Mouse (Mus musculus) CH12.LX (cell line): ENCODE measurements at regions not wholly inside any gene's neighbourhood (a gene's known extent, or its start where the extent isn't known, plus 50 kb on each side); places are given as distances from the start of the nearest gene placed in this dataset.

ENCODE experiments used
- DNase-seq: peaks from one replicate; pipeline ENCODE4 v3.0.0-alpha.2; 2013; ENCODE audit errors: extremely low read depth
- H3K27ac ChIP-seq: 2 replicates; pipeline ENCODE4 v1.5.1; 2012; ENCODE audit warnings: low read depth, mild to moderate bottlenecking, control low read depth, moderate library complexity; ENCODE audit not compliant: insufficient read depth
- H3K27me3 ChIP-seq: replicated peaks from 2 replicates; pipeline ENCODE3; 2012; ENCODE audit warnings: inconsistent platforms
- H3K36me3 ChIP-seq, 2 experiments: replicated peaks in 1 of 2; 2 replicates each; pipeline versions ENCODE3 to v1.6.1; 2012; ENCODE audit warnings: inconsistent platforms in 1 of 2, low read length in 1 of 2, mild to moderate bottlenecking in 1 of 2, mixed read lengths in 1 of 2, moderate library complexity in 1 of 2; ENCODE audit not compliant: control insufficient read depth in 1 of 2, insufficient read depth in 1 of 2
- H3K4me1 ChIP-seq, 2 experiments: 2 replicates each; pipeline ENCODE4 v1.6.1; 2012; ENCODE audit warnings: inconsistent platforms in 1 of 2, moderate library complexity in 1 of 2; ENCODE audit not compliant: insufficient read depth in 2 of 2, control insufficient read depth in 1 of 2
- H3K4me2 ChIP-seq: 2 replicates; pipeline ENCODE4 v1.6.1; 2012; ENCODE audit warnings: low read depth, mild to moderate bottlenecking, control low read depth; ENCODE audit not compliant: poor library complexity, insufficient read depth, severe bottlenecking
- H3K4me3 ChIP-seq, 3 experiments: fragments of 150-350 bp in 1 of 3; sonication (generic) in 1 of 3; replicated peaks in 1 of 3; 2 replicates each; pipeline versions ENCODE3 to v1.5.1; 2011 to 2012; ENCODE audit warnings: low read depth in 2 of 3, low read length in 2 of 3, mild to moderate bottlenecking in 2 of 3, moderate library complexity in 2 of 3, control low read depth in 1 of 3, improper control_type of control experiment in 1 of 3, inconsistent platforms in 1 of 3, mixed read lengths in 1 of 3; ENCODE audit not compliant: poor library complexity in 1 of 3
- H3K79me2 ChIP-seq: replicated peaks from 2 replicates; pipeline ENCODE4 v1.6.1; 2012; ENCODE audit warnings: mild to moderate bottlenecking, moderate library complexity; ENCODE audit not compliant: control insufficient read depth, poor library complexity, insufficient read depth, severe bottlenecking; ENCODE audit errors: extremely low read depth
- H3K9ac ChIP-seq: 2 replicates; pipeline ENCODE4 v1.6.1; 2012; ENCODE audit warnings: low read depth, mild to moderate bottlenecking, control low read depth, moderate library complexity; ENCODE audit not compliant: insufficient read depth
- H3K9me3 ChIP-seq: replicated peaks from 2 replicates; pipeline ENCODE3; 2012; ENCODE audit warnings: low read length, inconsistent platforms, mixed read lengths
- BHLHE40 ChIP-seq: IDR thresholded peaks from 2 replicates; pipeline ENCODE4 v1.6.1; 2011; ENCODE audit warnings: mild to moderate bottlenecking, low read depth, low read length, improper control_type of control experiment
- CHD2 ChIP-seq: IDR thresholded peaks from 2 replicates; pipeline ENCODE4 v1.6.1; 2011; ENCODE audit warnings: low read length, improper control_type of control experiment
- EP300 ChIP-seq: IDR thresholded peaks from 2 replicates; pipeline ENCODE4 v1.6.1; 2011; ENCODE audit warnings: low read length, improper control_type of control experiment
- IRF4 ChIP-seq: IDR thresholded peaks from 2 replicates; pipeline ENCODE4 v1.6.1; 2014; ENCODE audit warnings: low read depth, mild to moderate bottlenecking, inconsistent platforms, low read length, improper control_type of control experiment
- JUN ChIP-seq: IDR thresholded peaks from 2 replicates; pipeline ENCODE4 v1.6.1; 2011; ENCODE audit warnings: low read depth, mild to moderate bottlenecking, low read length, improper control_type of control experiment, moderate library complexity; ENCODE audit not compliant: insufficient read depth
- JUND ChIP-seq: conservative IDR thresholded peaks from 2 replicates; pipeline ENCODE4 v1.6.1; 2011; ENCODE audit warnings: low read depth, low read length, improper control_type of control experiment
- KAT2A ChIP-seq: IDR thresholded peaks from 2 replicates; pipeline ENCODE4 v1.6.1; 2012; ENCODE audit warnings: low read length, improper control_type of control experiment, inconsistent platforms; ENCODE audit not compliant: insufficient replicate concordance
- MAFK ChIP-seq: IDR thresholded peaks from 2 replicates; pipeline ENCODE4 v1.6.1; 2011; ENCODE audit warnings: low read length, improper control_type of control experiment; ENCODE audit not compliant: insufficient replicate concordance
- MAX ChIP-seq: IDR thresholded peaks from 2 replicates; pipeline ENCODE4 v1.6.1; 2011; ENCODE audit warnings: low read length, improper control_type of control experiment
- MAZ ChIP-seq: IDR thresholded peaks from 2 replicates; pipeline ENCODE4 v1.6.1; 2012; ENCODE audit warnings: low read depth, mild to moderate bottlenecking, inconsistent platforms, low read length, improper control_type of control experiment, moderate library complexity
- MXI1 ChIP-seq: IDR thresholded peaks from 2 replicates; pipeline ENCODE4 v1.6.1; 2011; ENCODE audit warnings: mild to moderate bottlenecking, low read depth, low read length, improper control_type of control experiment
- NRF1 ChIP-seq: IDR thresholded peaks from 2 replicates; pipeline ENCODE4 v1.6.1; 2014; ENCODE audit warnings: low read depth, mild to moderate bottlenecking, inconsistent platforms, low read length, improper control_type of control experiment, moderate library complexity
- PAX5 ChIP-seq: IDR thresholded peaks from 2 replicates; pipeline ENCODE4 v1.6.1; 2012; ENCODE audit warnings: low read length, inconsistent platforms, mixed read lengths
- POLR2A ChIP-seq: IDR thresholded peaks from 2 replicates; pipeline ENCODE4 v1.6.1; 2011; ENCODE audit warnings: low read depth, mild to moderate bottlenecking, improper control_type of control experiment, low read length
- POLR2AphosphoS2 ChIP-seq: IDR thresholded peaks from 2 replicates; pipeline ENCODE4 v1.6.1; 2011; ENCODE audit warnings: low read depth, low read length, improper control_type of control experiment
- RCOR1 ChIP-seq: conservative IDR thresholded peaks from 2 replicates; pipeline ENCODE4 v1.6.1; 2012; ENCODE audit warnings: low read depth, mild to moderate bottlenecking, inconsistent platforms, low read length, improper control_type of control experiment
- SIN3A ChIP-seq: IDR thresholded peaks from 2 replicates; pipeline ENCODE4 v1.6.1; 2012; ENCODE audit warnings: low read length, improper control_type of control experiment, inconsistent platforms
- SMC3 ChIP-seq: IDR thresholded peaks from 2 replicates; pipeline ENCODE4 v1.6.1; 2011; ENCODE audit warnings: low read depth, low read length, improper control_type of control experiment
- TCF12 ChIP-seq: IDR thresholded peaks from 2 replicates; pipeline ENCODE4 v1.6.1; 2014; ENCODE audit warnings: low read depth, mild to moderate bottlenecking, inconsistent platforms, low read length, improper control_type of control experiment
- ZC3H11A ChIP-seq: IDR thresholded peaks from 2 replicates; pipeline ENCODE4 v1.6.1; 2012; ENCODE audit warnings: low read depth, mild to moderate bottlenecking, inconsistent platforms, low read length, improper control_type of control experiment
- ZNF384 ChIP-seq: IDR thresholded peaks from 2 replicates; pipeline ENCODE4 v1.6.1; 2012; ENCODE audit warnings: low read depth, low read length, improper control_type of control experiment, inconsistent platforms
- dilution Hi-C: fragments of 300-500 bp; cut with MboI; formaldehyde crosslinking; loops from 2 replicates; pipeline ENCODE4 v1.14.3; 2020; ENCODE audit warnings: low sequenced_read_pairs; ENCODE audit not compliant: extremely low pct_unique_long_range_greater_than_20kb, extremely low pct_ligation_motif_present
- in situ Hi-C: fragments of 300-500 bp; cut with MboI; formaldehyde crosslinking; loops from 3 replicates; pipeline ENCODE4 v1.14.3; 2019; ENCODE audit warnings: low sequenced_read_pairs, low pct_ligation_motif_present, low pct_unique_long_range_greater_than_20kb, mixed read lengths

DNA sequence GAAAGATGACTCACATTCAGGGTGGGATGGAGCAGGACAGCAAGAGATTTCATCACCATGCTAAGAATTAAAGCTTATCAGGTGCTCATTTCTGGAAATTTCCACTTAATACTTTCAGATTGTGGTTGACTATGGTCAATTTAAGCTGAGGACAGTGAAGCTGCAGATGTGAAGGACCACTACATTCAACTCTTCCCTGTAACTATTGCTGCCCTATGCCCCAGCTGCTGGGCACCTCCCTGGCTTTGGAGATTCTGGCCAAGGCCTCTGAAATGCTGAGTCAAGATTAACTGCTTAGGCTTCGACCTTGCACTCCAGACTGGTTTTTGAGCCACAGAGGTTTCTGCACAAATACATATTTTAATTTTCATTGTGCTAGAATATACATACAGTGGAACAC lies 140.4 kb upstream of the Grik3 start:
- TF ChIP-seq RCOR1, result no peak
- TF ChIP-seq MAFK, result no peak
- TF ChIP-seq POLR2A, result no peak
- TF ChIP-seq, all 38 proteins: peak for 0
- Histone ChIP-seq H3K27ac (no peak overlapping the region), H3K4me2 (no peak overlapping the region), H3K4me3 (no peak overlapping the region), H3K79me2 (no peaks in the 10 kb centered on the region), H3K4me1 (peaks cover 0 to 17% of the 10 kb centered on the region in 2 experiments; a peak in 2 of 4 replicates), H3K27me3 (peaks cover 67% of the 10 kb centered on the region), H3K9ac (no peak overlapping the region), H3K36me3 (no peaks in the 10 kb centered on the region), H3K9me3 (peaks cover 6% of the 10 kb centered on the region)
- in situ Hi-C loops (no loop called here), dilution Hi-C loops (no loop called here)
- DNase-seq, result no peak

DNA sequence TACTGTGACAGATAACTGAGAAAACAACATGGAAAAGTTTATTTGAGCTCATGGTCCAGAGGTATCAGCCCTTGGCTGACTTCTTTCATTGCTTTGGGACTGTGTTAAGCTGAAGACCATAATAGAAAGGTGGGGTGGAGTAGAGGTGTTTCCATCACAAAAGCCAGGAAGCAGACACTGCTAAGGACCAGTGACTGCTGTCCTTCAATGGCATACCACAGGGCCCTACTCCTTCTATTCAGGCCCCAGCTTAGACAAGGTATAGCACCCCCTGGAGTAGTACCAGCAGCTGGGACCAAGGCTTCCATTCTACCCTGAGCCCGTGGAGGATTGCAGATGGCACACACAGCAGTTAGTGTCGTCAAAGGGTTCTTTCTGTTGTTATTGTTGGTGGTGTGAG lies 151.4 kb upstream of the Grik3 start:
- no peaks in the 10 kb centered on the region for H3K79me2 ChIP-seq
- H3K27me3 ChIP-seq, result peaks cover 68% of the 10 kb centered on the region
- dilution Hi-C loops, result no loop called here
- H3K4me3 ChIP-seq, result no peak overlapping the region
- H3K4me2 ChIP-seq, result no peak overlapping the region
- no peak overlapping the region for H3K9ac ChIP-seq
- peaks cover 5% of the 10 kb centered on the region for H3K9me3 ChIP-seq
- TF ChIP-seq MAX, result no peak
- no peak for TF ChIP-seq KAT2A
- no peak for TF ChIP-seq IRF4
- TF ChIP-seq SMC3, result no peak
- TF ChIP-seq POLR2AphosphoS2, result no peak
- no peak for TF ChIP-seq JUND
- TF ChIP-seq BHLHE40, result no peak
- no peak for TF ChIP-seq MXI1
- TF ChIP-seq ZC3H11A, result no peak
- no peak for TF ChIP-seq TCF12
- no peak for TF ChIP-seq JUN
- TF ChIP-seq EP300, result no peak
- no peak for TF ChIP-seq NRF1
- TF ChIP-seq PAX5, result no peak
- TF ChIP-seq CHD2, result no peak
- no peak for TF ChIP-seq SIN3A
- no peak for TF ChIP-seq ZNF384
- no peak for TF ChIP-seq POLR2A
- TF ChIP-seq MAZ, result no peak
- TF ChIP-seq, all 38 proteins: peak for 0
- in situ Hi-C loops, result no loop called here
- H3K27ac ChIP-seq, result no peak overlapping the region
- no peak for DNase-seq
- H3K36me3 ChIP-seq, result no peaks in the 10 kb centered on the region
- 0 out of 4 replicates have a peak, but pooled peaks cover 0 to 3% of the 10 kb centered on the region in 2 experiments for H3K4me1 ChIP-seq
